Mouse (Mus musculus) kidney, embryonic 16.5 days (tissue): ENCODE results near the gene Epb41l1. TPM values are rescaled to one million over a fixed set of nuclear protein-coding genes. Genes with fewer than 3 reads are reported as not detected.

Source experiments
- ATAC-seq: fragments of 200-750 bp; cut with Nextera tagmentation; 2 replicates; pipeline ENCODE4 v1.8.0; 2017; ENCODE audit warnings: moderate TSS enrichment; ENCODE audit not compliant: low FRiP score, low TSS enrichment
- H3K27ac ChIP-seq: fragments of 300-500 bp; sonication (generic); 2 replicates; pipeline ENCODE4 v1.5.1; 2014; ENCODE audit warnings: low read length
- H3K27me3 ChIP-seq: fragments of 300-500 bp; sonication (generic); 2 replicates; pipeline ENCODE4 v1.6.1; 2014; ENCODE audit warnings: low read length, control low read depth, mixed read lengths; ENCODE audit not compliant: insufficient read depth
- H3K36me3 ChIP-seq: fragments of 300-500 bp; sonication (generic); 2 replicates; pipeline ENCODE4 v1.6.1; 2014; ENCODE audit warnings: low read length, control low read depth, mixed read lengths; ENCODE audit not compliant: insufficient read depth
- H3K4me1 ChIP-seq: fragments of 300-500 bp; sonication (generic); 2 replicates; pipeline ENCODE4 v1.6.1; 2014; ENCODE audit warnings: low read length, control low read depth, mixed read lengths; ENCODE audit not compliant: insufficient read depth
- H3K4me2 ChIP-seq: fragments of 300-500 bp; sonication (generic); replicated peaks from 2 replicates; pipeline ENCODE4 v1.6.1; 2014; ENCODE audit warnings: low read depth, low read length
- H3K4me3 ChIP-seq: fragments of 300-500 bp; sonication (generic); 2 replicates; pipeline ENCODE4 v1.5.1; 2014; ENCODE audit warnings: mild to moderate bottlenecking, low read length
- H3K9ac ChIP-seq: fragments of 300-500 bp; sonication (generic); replicated peaks from 2 replicates; pipeline ENCODE4 v1.6.1; 2014; ENCODE audit warnings: low read length
- H3K9me3 ChIP-seq: fragments of 300-500 bp; sonication (generic); 2 replicates; pipeline ENCODE4 v1.6.1; 2016; ENCODE audit warnings: low read length, control low read depth
- WGBS: fragments of 180-500 bp; shearing (Covaris S2); extraction: QIAGEN DNeasy Blood & Tissue Kit; methylation state at CpG from one replicate; pipeline ENCODE4 v1.1.7; 2014; 5-methylcytosine and 5-hydroxymethylcytosine counted together
- polyA plus RNA-seq: library from polyadenylated mRNA; unstranded; fragments of >200 nt; fragmentation: Nextera tagmentation; extraction: Ambion mirVana; gene quantifications from 2 replicates; pipeline ENCODE4 v1.2.1, GENCODE M21; 2015

Epb41l1 gene
- polyA plus RNA-seq, 1 experiment from 2014 or later, result 2.1 TPM

- ATAC-seq, result no peak
- H3K4me2 ChIP-seq, result no peak overlapping the region
- no peaks in the 10 kb centered on the region for H3K27me3 ChIP-seq
- no peak overlapping the region for H3K9ac ChIP-seq
- no peak overlapping the region for H3K27ac ChIP-seq
- H3K4me3 ChIP-seq, result no peak overlapping the region
- H3K4me1 ChIP-seq, result no peaks in the 10 kb centered on the region
- 83% methylated on average over 8 of the region's 8 CpGs for WGBS
- no peaks in the 10 kb centered on the region for H3K36me3 ChIP-seq
- H3K9me3 ChIP-seq, result no peaks in the 10 kb centered on the region
Observed at GRCm38 (mm10) chr2:156488166-156488814, 67.6 kb downstream of the Epb41l1 start.

DNA sequence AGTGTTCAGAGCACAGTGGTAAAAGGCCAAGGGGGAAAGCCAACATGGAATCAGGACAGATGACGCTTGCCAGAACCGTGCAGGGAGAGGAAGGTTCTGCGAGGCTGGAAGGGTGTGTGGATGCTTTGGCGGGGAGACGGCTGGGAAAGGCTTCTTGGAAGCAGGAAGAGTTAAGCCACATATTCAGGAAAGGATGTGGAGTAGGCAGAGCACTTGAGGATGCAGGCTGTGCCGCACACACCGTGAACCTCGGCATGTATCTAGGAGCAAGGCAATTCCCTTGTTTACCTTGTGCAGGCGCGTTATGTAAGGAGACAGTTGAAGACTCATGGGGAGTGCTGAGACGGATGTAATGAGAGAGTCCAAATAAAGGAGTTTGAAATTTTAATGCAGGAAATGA, 69.5 kb downstream of the Epb41l1 start:
- no peak overlapping the region for H3K4me2 ChIP-seq
- no peak overlapping the region for H3K9ac ChIP-seq
- H3K9me3 ChIP-seq, result no peaks in the 10 kb centered on the region
- H3K27ac ChIP-seq, result no peak overlapping the region
- no peaks in the 10 kb centered on the region for H3K27me3 ChIP-seq
- no peak overlapping the region for H3K4me3 ChIP-seq
- H3K36me3 ChIP-seq, result no peaks in the 10 kb centered on the region
- no peak for ATAC-seq
- H3K4me1 ChIP-seq, result no peaks in the 10 kb centered on the region
- WGBS, result 77% methylated on average over 11 of the region's 11 CpGs

- Histone ChIP-seq H3K4me1 (no peaks in the 10 kb centered on the region), H3K9ac (no peak overlapping the region), H3K4me2 (no peak overlapping the region), H3K36me3 (no peaks in the 10 kb centered on the region), H3K27ac (no peak overlapping the region), H3K9me3 (no peaks in the 10 kb centered on the region), H3K27me3 (no peaks in the 10 kb centered on the region), H3K4me3 (no peak overlapping the region)
- 74% methylated on average over 5 of the region's 5 CpGs for WGBS
- no peak for ATAC-seq
Observed at GRCm38 (mm10) chr2:156491796-156492195, 71.1 kb downstream of the Epb41l1 start.

DNA sequence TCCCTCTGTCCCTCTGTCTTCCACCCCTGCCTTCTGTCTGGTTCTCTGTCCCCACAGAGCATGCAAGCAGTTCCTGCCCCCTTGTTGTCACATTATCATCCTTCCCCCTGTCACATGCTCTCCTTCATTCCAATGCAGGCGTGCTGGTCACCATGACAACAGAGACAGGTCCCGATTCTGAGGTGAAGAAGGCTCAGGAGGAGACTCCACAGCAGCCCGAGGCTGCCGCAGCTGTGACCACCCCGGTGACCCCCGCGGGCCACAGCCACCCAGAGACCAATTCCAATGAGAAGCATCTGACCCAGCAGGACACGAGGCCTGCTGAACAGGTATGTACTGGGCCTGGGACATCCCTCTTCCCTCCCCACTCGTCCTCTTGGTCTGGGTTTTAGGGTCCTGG, 73.1 kb downstream of the Epb41l1 start:
- Histone ChIP-seq H3K9me3 (no peaks in the 10 kb centered on the region), H3K4me2 (no peak overlapping the region), H3K9ac (no peak overlapping the region), H3K4me1 (no peaks in the 10 kb centered on the region), H3K27ac (no peak overlapping the region), H3K4me3 (no peak overlapping the region), H3K36me3 (no peaks in the 10 kb centered on the region), H3K27me3 (no peaks in the 10 kb centered on the region)
- WGBS, result 51% methylated on average over 9 of the region's 9 CpGs
- no peak for ATAC-seq

DNA sequence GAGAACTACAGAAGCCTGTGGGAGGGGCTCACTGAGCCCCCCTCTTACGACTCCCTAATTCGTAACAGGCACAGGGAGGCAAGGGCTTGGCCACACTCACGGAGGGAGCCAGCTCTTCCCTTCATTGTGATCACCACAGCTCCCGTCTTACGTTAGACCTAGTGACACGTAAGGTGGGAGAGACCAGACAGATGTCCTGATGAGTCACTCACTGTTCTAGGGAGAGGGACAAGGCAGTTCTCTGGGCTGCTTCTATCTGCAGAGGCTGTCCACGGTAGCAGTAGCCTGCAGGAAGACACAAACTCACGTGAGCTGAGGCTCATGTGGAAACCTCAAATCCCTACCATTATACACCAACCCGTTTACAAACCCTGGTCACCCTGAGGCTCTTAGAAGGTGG, 73.8 kb downstream of the Epb41l1 start:
- H3K4me2 ChIP-seq, result no peak overlapping the region
- H3K36me3 ChIP-seq, result no peaks in the 10 kb centered on the region
- no peak overlapping the region for H3K9ac ChIP-seq
- H3K4me3 ChIP-seq, result no peak overlapping the region
- ATAC-seq, result no peak
- no peaks in the 10 kb centered on the region for H3K27me3 ChIP-seq
- H3K4me1 ChIP-seq, result no peaks in the 10 kb centered on the region
- H3K27ac ChIP-seq, result no peak overlapping the region
- 80% methylated on average over 9 of the region's 9 CpGs for WGBS
- H3K9me3 ChIP-seq, result no peaks in the 10 kb centered on the region

DNA sequence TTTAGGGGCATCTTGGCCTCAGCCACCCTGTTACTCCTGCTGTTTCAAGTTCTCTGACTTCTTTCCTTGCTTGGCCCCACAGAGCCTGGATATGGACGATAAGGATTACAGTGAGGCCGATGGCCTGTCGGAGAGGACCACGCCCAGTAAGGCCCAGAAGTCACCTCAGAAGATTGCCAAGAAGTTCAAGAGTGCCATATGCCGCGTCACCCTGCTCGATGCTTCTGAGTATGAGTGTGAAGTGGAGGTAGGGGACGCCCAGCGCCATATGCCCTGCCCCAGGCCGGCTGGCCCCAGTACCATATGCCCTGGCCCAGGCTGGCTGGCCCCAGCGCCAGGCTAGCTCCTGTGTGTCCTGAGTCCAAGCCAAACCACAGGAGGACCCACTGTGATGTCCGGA, 74.2 kb downstream of the Epb41l1 start:
- H3K4me1 ChIP-seq, result no peaks in the 10 kb centered on the region

DNA sequence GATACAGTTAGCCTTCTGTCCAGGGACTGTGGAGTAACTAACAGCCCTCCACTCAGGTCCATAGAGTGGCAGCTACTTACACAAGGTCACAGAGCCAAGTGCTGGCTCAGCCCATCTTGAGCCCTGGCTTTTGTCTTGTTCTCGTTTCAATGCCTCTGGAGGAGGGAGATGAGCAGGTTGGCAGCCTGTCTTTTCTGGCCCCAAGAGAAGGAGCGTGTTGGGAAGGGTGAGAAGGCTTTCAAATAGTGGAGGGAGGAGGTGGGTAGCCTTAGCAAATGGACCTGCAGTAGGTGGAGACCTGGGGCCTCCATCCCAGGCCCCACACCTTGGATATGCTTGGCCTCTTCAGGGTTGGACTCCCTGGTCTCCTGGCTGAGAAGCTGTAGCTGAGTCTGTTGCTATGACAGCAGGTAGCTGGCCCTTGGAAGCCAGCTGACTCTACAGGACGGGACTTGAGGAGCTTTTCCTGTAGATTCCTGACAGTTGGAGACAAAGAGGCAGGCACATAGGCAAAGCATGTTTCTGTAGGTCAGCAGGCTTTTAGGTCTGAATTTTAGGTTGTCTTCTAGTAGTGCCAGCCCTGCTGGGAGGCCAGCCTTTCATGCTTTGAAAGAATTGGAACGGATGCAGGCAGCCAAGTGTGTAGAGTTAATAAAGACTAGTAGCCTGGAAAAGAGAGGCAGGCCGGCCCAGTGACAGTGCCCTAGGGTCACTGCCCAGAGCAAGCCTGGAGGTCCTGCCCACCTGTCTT, 76.3 kb downstream of the Epb41l1 start:
- WGBS, result 43% methylated on average over 5 of the region's 5 CpGs
- Histone ChIP-seq H3K4me1 (no peaks in the 10 kb centered on the region), H3K4me3 (no peak overlapping the region), H3K36me3 (no peaks in the 10 kb centered on the region; the same call in 1 of the 2 replicates), H3K9me3 (no peaks in the 10 kb centered on the region), H3K9ac (no peak overlapping the region), H3K4me2 (no peak overlapping the region), H3K27me3 (no peaks in the 10 kb centered on the region), H3K27ac (no peak overlapping the region)
- 0 out of 2 replicates have a peak, but pooled peaks have one; percentile 50 for ATAC-seq

More for the DNA sequence above, 74.2 kb downstream of the Epb41l1 start:
- no peak overlapping the region for H3K9ac ChIP-seq
- H3K27me3 ChIP-seq, result no peaks in the 10 kb centered on the region
- H3K9me3 ChIP-seq, result no peaks in the 10 kb centered on the region
- ATAC-seq, result no peak
- no peak overlapping the region for H3K4me2 ChIP-seq
- H3K27ac ChIP-seq, result no peak overlapping the region
- no peaks in the 10 kb centered on the region for H3K36me3 ChIP-seq
- WGBS, result 92% methylated on average over 12 of the region's 12 CpGs
- no peak overlapping the region for H3K4me3 ChIP-seq

DNA sequence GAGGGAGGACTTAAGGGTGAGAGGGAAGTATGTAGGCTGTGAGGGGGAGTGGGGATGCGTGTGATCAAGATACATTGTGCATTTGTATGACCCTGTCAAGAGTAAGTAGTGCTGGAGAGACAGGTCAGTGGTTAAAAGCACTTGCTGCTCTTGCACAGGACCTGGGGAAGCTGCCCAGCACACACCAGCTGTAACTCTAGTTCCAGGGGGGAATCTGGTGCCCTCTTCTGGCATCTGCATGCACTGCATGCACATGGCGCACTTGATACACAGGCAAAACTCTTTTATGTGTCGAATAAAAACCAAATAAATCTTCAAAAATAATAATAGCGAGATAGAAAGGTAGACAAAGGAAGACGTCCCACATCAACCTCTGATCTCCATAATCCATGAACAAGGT, 77.2 kb downstream of the Epb41l1 start:
- no peak overlapping the region for H3K4me3 ChIP-seq
- no peak for ATAC-seq
- H3K9ac ChIP-seq, result no peak overlapping the region
- WGBS, result 62% methylated on average over 5 of the region's 5 CpGs
- no peaks in the 10 kb centered on the region for H3K9me3 ChIP-seq
- H3K27ac ChIP-seq, result no peak overlapping the region
- H3K4me1 ChIP-seq, result no peaks in the 10 kb centered on the region
- no peak overlapping the region for H3K4me2 ChIP-seq
- no peaks in the 10 kb centered on the region for H3K27me3 ChIP-seq
- no peaks in the 10 kb centered on the region; the same call in 1 of the 2 replicates for H3K36me3 ChIP-seq

DNA sequence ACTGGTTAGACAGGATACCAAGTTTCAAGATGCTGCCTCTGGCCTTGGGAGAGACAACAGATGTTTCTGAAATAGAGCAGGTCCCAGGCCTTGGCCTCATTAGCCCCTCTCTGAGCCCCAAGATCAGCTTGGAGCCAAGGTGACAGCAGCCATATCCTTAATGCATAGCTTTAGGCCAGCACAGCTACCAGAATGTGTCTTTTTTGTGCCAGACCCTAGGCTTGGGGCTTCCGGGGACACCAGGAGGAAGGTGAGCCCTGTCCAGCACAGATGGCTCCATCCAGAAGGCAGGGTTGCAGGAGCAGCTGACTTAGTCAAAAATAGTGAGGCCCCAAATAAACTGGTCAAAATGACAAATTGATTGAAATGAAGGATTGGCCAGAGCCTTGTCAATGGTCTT, 80.3 kb downstream of the Epb41l1 start:
- 79% methylated on average over 1 of the region's 1 CpGs for WGBS
- Histone ChIP-seq H3K9me3 (no peaks in the 10 kb centered on the region), H3K9ac (no peak overlapping the region), H3K27ac (no peak overlapping the region), H3K36me3 (no peaks in the 10 kb centered on the region; the same call in 1 of the 2 replicates), H3K4me2 (no peak overlapping the region), H3K27me3 (no peaks in the 10 kb centered on the region), H3K4me1 (no peaks in the 10 kb centered on the region), H3K4me3 (no peak overlapping the region)
- no peak for ATAC-seq

DNA sequence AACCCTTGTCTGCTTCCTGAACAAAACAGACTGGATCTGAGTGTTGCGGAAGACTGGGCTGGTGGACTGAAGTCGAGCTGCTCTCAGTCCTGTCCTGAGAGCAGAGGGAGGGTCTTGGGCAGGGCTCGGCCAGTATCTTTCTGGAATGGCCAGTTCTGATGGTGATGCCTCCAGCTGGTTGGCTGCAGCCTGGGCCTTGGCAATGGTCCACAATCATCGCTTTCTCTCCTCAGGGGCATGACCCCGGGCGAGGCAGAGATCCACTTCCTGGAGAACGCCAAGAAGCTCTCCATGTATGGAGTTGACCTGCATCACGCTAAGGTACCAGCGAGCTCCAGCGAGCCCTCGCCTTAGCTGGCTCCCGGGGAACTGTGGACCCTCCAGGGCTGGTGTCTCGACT, 84.8 kb downstream of the Epb41l1 start:
- H3K27ac ChIP-seq, result no peak overlapping the region
- 85% methylated on average over 13 of the region's 13 CpGs for WGBS
- no peak overlapping the region for H3K4me2 ChIP-seq
- H3K36me3 ChIP-seq, result peaks cover 8% of the 10 kb centered on the region; the same call in 1 of the 2 replicates
- H3K4me3 ChIP-seq, result no peak overlapping the region
- no peaks in the 10 kb centered on the region for H3K4me1 ChIP-seq
- no peaks in the 10 kb centered on the region for H3K9me3 ChIP-seq
- H3K9ac ChIP-seq, result no peak overlapping the region
- ATAC-seq, result no peak
- no peaks in the 10 kb centered on the region for H3K27me3 ChIP-seq
